Mouse (Mus musculus) CH12.LX (cell line): ENCODE measurements at regions not wholly inside any gene's neighbourhood (a gene's known extent, or its start where the extent isn't known, plus 50 kb on each side); places are given as distances from the start of the nearest gene placed in this dataset.

ENCODE experiments used
- DNase-seq: peaks from one replicate; pipeline ENCODE4 v3.0.0-alpha.2; 2013; ENCODE audit errors: extremely low read depth
- H3K27ac ChIP-seq: 2 replicates; pipeline ENCODE4 v1.5.1; 2012; ENCODE audit warnings: low read depth, mild to moderate bottlenecking, control low read depth, moderate library complexity; ENCODE audit not compliant: insufficient read depth
- H3K27me3 ChIP-seq: replicated peaks from 2 replicates; pipeline ENCODE3; 2012; ENCODE audit warnings: inconsistent platforms
- H3K36me3 ChIP-seq, 2 experiments: replicated peaks in 1 of 2; 2 replicates each; pipeline versions ENCODE3 to v1.6.1; 2012; ENCODE audit warnings: inconsistent platforms in 1 of 2, low read length in 1 of 2, mild to moderate bottlenecking in 1 of 2, mixed read lengths in 1 of 2, moderate library complexity in 1 of 2; ENCODE audit not compliant: control insufficient read depth in 1 of 2, insufficient read depth in 1 of 2
- H3K4me1 ChIP-seq, 2 experiments: 2 replicates each; pipeline ENCODE4 v1.6.1; 2012; ENCODE audit warnings: inconsistent platforms in 1 of 2, moderate library complexity in 1 of 2; ENCODE audit not compliant: insufficient read depth in 2 of 2, control insufficient read depth in 1 of 2
- H3K4me2 ChIP-seq: 2 replicates; pipeline ENCODE4 v1.6.1; 2012; ENCODE audit warnings: low read depth, mild to moderate bottlenecking, control low read depth; ENCODE audit not compliant: poor library complexity, insufficient read depth, severe bottlenecking
- H3K4me3 ChIP-seq, 3 experiments: fragments of 150-350 bp in 1 of 3; sonication (generic) in 1 of 3; replicated peaks in 1 of 3; 2 replicates each; pipeline versions ENCODE3 to v1.5.1; 2011 to 2012; ENCODE audit warnings: low read depth in 2 of 3, low read length in 2 of 3, mild to moderate bottlenecking in 2 of 3, moderate library complexity in 2 of 3, control low read depth in 1 of 3, improper control_type of control experiment in 1 of 3, inconsistent platforms in 1 of 3, mixed read lengths in 1 of 3; ENCODE audit not compliant: poor library complexity in 1 of 3
- H3K79me2 ChIP-seq: replicated peaks from 2 replicates; pipeline ENCODE4 v1.6.1; 2012; ENCODE audit warnings: mild to moderate bottlenecking, moderate library complexity; ENCODE audit not compliant: control insufficient read depth, poor library complexity, insufficient read depth, severe bottlenecking; ENCODE audit errors: extremely low read depth
- H3K9ac ChIP-seq: 2 replicates; pipeline ENCODE4 v1.6.1; 2012; ENCODE audit warnings: low read depth, mild to moderate bottlenecking, control low read depth, moderate library complexity; ENCODE audit not compliant: insufficient read depth
- H3K9me3 ChIP-seq: replicated peaks from 2 replicates; pipeline ENCODE3; 2012; ENCODE audit warnings: low read length, inconsistent platforms, mixed read lengths
- BHLHE40 ChIP-seq: IDR thresholded peaks from 2 replicates; pipeline ENCODE4 v1.6.1; 2011; ENCODE audit warnings: mild to moderate bottlenecking, low read depth, low read length, improper control_type of control experiment
- CHD1 ChIP-seq: IDR thresholded peaks from 2 replicates; pipeline ENCODE4 v1.6.1; 2012; ENCODE audit warnings: low read depth, low read length, improper control_type of control experiment, inconsistent platforms
- CTCF ChIP-seq, 2 experiments: IDR thresholded peaks in 1 of 2; conservative IDR thresholded peaks in 1 of 2; 2 replicates each; pipeline ENCODE4 v1.5.1; 2011 to 2012; ENCODE audit warnings: low read depth in 2 of 2, low read length in 2 of 2, improper control_type of control experiment in 1 of 2, inconsistent platforms in 1 of 2, mild to moderate bottlenecking in 1 of 2, moderate library complexity in 1 of 2
- E2F4 ChIP-seq: IDR thresholded peaks from 2 replicates; pipeline ENCODE4 v1.6.1; 2011; ENCODE audit warnings: low read depth, low read length, improper control_type of control experiment; ENCODE audit not compliant: insufficient replicate concordance
- EP300 ChIP-seq: IDR thresholded peaks from 2 replicates; pipeline ENCODE4 v1.6.1; 2011; ENCODE audit warnings: low read length, improper control_type of control experiment
- ETS1 ChIP-seq: conservative IDR thresholded peaks from 2 replicates; pipeline ENCODE4 v1.6.1; 2012; ENCODE audit warnings: low read depth, mild to moderate bottlenecking, inconsistent platforms, low read length, improper control_type of control experiment, moderate library complexity
- GABPA ChIP-seq: IDR thresholded peaks from 2 replicates; pipeline ENCODE4 v1.6.1; 2012; ENCODE audit warnings: low read depth, low read length, improper control_type of control experiment, inconsistent platforms; ENCODE audit not compliant: insufficient replicate concordance
- HCFC1 ChIP-seq: IDR thresholded peaks from 2 replicates; pipeline ENCODE4 v1.6.1; 2012; ENCODE audit warnings: low read depth, mild to moderate bottlenecking, inconsistent platforms, low read length, improper control_type of control experiment
- JUN ChIP-seq: IDR thresholded peaks from 2 replicates; pipeline ENCODE4 v1.6.1; 2011; ENCODE audit warnings: low read depth, mild to moderate bottlenecking, low read length, improper control_type of control experiment, moderate library complexity; ENCODE audit not compliant: insufficient read depth
- JUND ChIP-seq: conservative IDR thresholded peaks from 2 replicates; pipeline ENCODE4 v1.6.1; 2011; ENCODE audit warnings: low read depth, low read length, improper control_type of control experiment
- MAFK ChIP-seq: IDR thresholded peaks from 2 replicates; pipeline ENCODE4 v1.6.1; 2011; ENCODE audit warnings: low read length, improper control_type of control experiment; ENCODE audit not compliant: insufficient replicate concordance
- MEF2A ChIP-seq: IDR thresholded peaks from 2 replicates; pipeline ENCODE4 v1.6.1; 2014; ENCODE audit warnings: low read depth, mild to moderate bottlenecking, inconsistent platforms, low read length, improper control_type of control experiment, borderline replicate concordance
- MYC ChIP-seq: IDR thresholded peaks from 2 replicates; pipeline ENCODE4 v1.6.1; 2011; ENCODE audit warnings: low read depth, mild to moderate bottlenecking, improper control_type of control experiment, low read length
- PAX5 ChIP-seq: IDR thresholded peaks from 2 replicates; pipeline ENCODE4 v1.6.1; 2012; ENCODE audit warnings: low read length, inconsistent platforms, mixed read lengths
- TBP ChIP-seq: conservative IDR thresholded peaks from 2 replicates; pipeline ENCODE4 v1.6.1; 2011; ENCODE audit warnings: low read depth, low read length, improper control_type of control experiment
- TCF12 ChIP-seq: IDR thresholded peaks from 2 replicates; pipeline ENCODE4 v1.6.1; 2014; ENCODE audit warnings: low read depth, mild to moderate bottlenecking, inconsistent platforms, low read length, improper control_type of control experiment
- UBTF ChIP-seq: IDR thresholded peaks from 2 replicates; pipeline ENCODE4 v1.6.1; 2012; ENCODE audit warnings: low read depth, mild to moderate bottlenecking, inconsistent platforms, low read length, improper control_type of control experiment, moderate library complexity
- USF1 ChIP-seq: IDR thresholded peaks from 2 replicates; pipeline ENCODE4 v1.6.1; 2014; ENCODE audit warnings: low read depth, mild to moderate bottlenecking, inconsistent platforms, low read length, improper control_type of control experiment
- USF2 ChIP-seq: conservative IDR thresholded peaks from 2 replicates; pipeline ENCODE4 v1.6.1; 2011; ENCODE audit warnings: low read depth, low read length, improper control_type of control experiment
- ZC3H11A ChIP-seq: IDR thresholded peaks from 2 replicates; pipeline ENCODE4 v1.6.1; 2012; ENCODE audit warnings: low read depth, mild to moderate bottlenecking, inconsistent platforms, low read length, improper control_type of control experiment
- ZMIZ1 ChIP-seq: IDR thresholded peaks from 2 replicates; pipeline ENCODE4 v1.6.1; 2012; ENCODE audit warnings: low read depth, mild to moderate bottlenecking, inconsistent platforms, low read length, improper control_type of control experiment
- ZNF384 ChIP-seq: IDR thresholded peaks from 2 replicates; pipeline ENCODE4 v1.6.1; 2012; ENCODE audit warnings: low read depth, low read length, improper control_type of control experiment, inconsistent platforms
- dilution Hi-C: fragments of 300-500 bp; cut with MboI; formaldehyde crosslinking; loops from 2 replicates; pipeline ENCODE4 v1.14.3; 2020; ENCODE audit warnings: low sequenced_read_pairs; ENCODE audit not compliant: extremely low pct_unique_long_range_greater_than_20kb, extremely low pct_ligation_motif_present
- in situ Hi-C: fragments of 300-500 bp; cut with MboI; formaldehyde crosslinking; loops from 3 replicates; pipeline ENCODE4 v1.14.3; 2019; ENCODE audit warnings: low sequenced_read_pairs, low pct_ligation_motif_present, low pct_unique_long_range_greater_than_20kb, mixed read lengths

- Histone ChIP-seq H3K4me3 (no peak overlapping the region), H3K27ac (no peak overlapping the region), H3K9me3 (no peaks in the 10 kb centered on the region), H3K79me2 (no peaks in the 10 kb centered on the region), H3K27me3 (no peaks in the 10 kb centered on the region), H3K9ac (no peak overlapping the region), H3K36me3 (no peaks in the 10 kb centered on the region), H3K4me1 (peaks cover 25 to 65% of the 10 kb centered on the region in 2 experiments), H3K4me2 (no peak overlapping the region; the same call in none of the 2 replicates)
- in situ Hi-C loops (no loop called here), dilution Hi-C loops (no loop called here)
- DNase-seq: no peak
- TF ChIP-seq TBP: no peak
- 0 out of 2 replicates have a peak, but pooled peaks have one; percentile 11 for TF ChIP-seq BHLHE40
Observed at GRCm38 (mm10) chr12:80011916-80012315, 100.9 kb downstream of the Zfp36l1 start.

GRCm38 (mm10) chr12:80010947-80011346 lies 101.9 kb downstream of the Zfp36l1 start:
- H3K9me3 ChIP-seq: no peaks in the 10 kb centered on the region
- no peak for DNase-seq
- H3K9ac ChIP-seq: no peak overlapping the region
- no peaks in the 10 kb centered on the region for H3K36me3 ChIP-seq
- TF ChIP-seq JUN (no peak), TCF12 (no peak), JUND (no peak), MAFK (no peak), CHD1 (no peak), PAX5 (no peak), TBP (no peak)
- in situ Hi-C loops (no loop called here), dilution Hi-C loops (no loop called here)
- H3K4me2 ChIP-seq: no peak overlapping the region
- H3K27ac ChIP-seq: no peak overlapping the region
- H3K4me3 ChIP-seq: no peak overlapping the region
- peaks cover 29 to 75% of the 10 kb centered on the region in 2 experiments for H3K4me1 ChIP-seq
- no peaks in the 10 kb centered on the region for H3K27me3 ChIP-seq
- H3K79me2 ChIP-seq: no peaks in the 10 kb centered on the region

- in situ Hi-C loops (no loop called here), dilution Hi-C loops (no loop called here)
- H3K4me2 ChIP-seq: no peak overlapping the region
Observed at GRCm38 (mm10) chr12:80010220-80010619, 102.6 kb downstream of the Zfp36l1 start.

More at GRCm38 (mm10) chr12:80010220-80010619, 102.6 kb downstream of the Zfp36l1 start:
- Histone ChIP-seq H3K27ac (no peak overlapping the region), H3K9me3 (no peaks in the 10 kb centered on the region), H3K4me1 (peaks cover 32 to 82% of the 10 kb centered on the region in 2 experiments), H3K9ac (no peak overlapping the region), H3K36me3 (no peaks in the 10 kb centered on the region), H3K27me3 (no peaks in the 10 kb centered on the region), H3K79me2 (no peaks in the 10 kb centered on the region), H3K4me3 (no peak overlapping the region)
- no peak for DNase-seq
- no peak for TF ChIP-seq ETS1
- TF ChIP-seq ZNF384: no peak
- no peak for TF ChIP-seq TBP
- TF ChIP-seq CTCF (conservative IDR thresholded peaks at IDR 0.05 in 1 of 2, IDR thresholded peaks at IDR 0.05 in 1 of 2; ENCODE audit: low read depth in 2 of 2, low read length in 2 of 2): no peak
- no peak for TF ChIP-seq E2F4
- TF ChIP-seq GABPA: no peak
- TF ChIP-seq USF1: no peak
- TF ChIP-seq ZC3H11A: no peak
- no peak for TF ChIP-seq TCF12
- TF ChIP-seq JUN: no peak
- TF ChIP-seq EP300: no peak
- no peak for TF ChIP-seq ZMIZ1
- TF ChIP-seq USF2: no peak
- no peak for TF ChIP-seq MEF2A
- TF ChIP-seq MYC: no peak
- TF ChIP-seq UBTF: no peak
- no peak for TF ChIP-seq HCFC1
